Mouse (Mus musculus) midbrain, embryonic 11.5 days (tissue): ENCODE results near the gene Fchsd2. TPM values are rescaled to one million over a fixed set of nuclear protein-coding genes. Genes with fewer than 3 reads are reported as not detected.

Experiments used
- ATAC-seq: fragments of 200-750 bp; cut with Nextera tagmentation; 2 replicates; pipeline ENCODE4 v1.8.0; 2017; ENCODE audit warnings: moderate TSS enrichment, moderate library complexity; ENCODE audit not compliant: low FRiP score
- DNase-seq: peaks from one replicate; pipeline ENCODE4 v3.0.0; 2015; ENCODE audit warnings: low spot score; ENCODE audit errors: missing footprints
- H3K27ac ChIP-seq: fragments of 300-500 bp; sonication (generic); 2 replicates; pipeline ENCODE4 v1.5.1; 2014; ENCODE audit warnings: low read depth, low read length
- H3K27me3 ChIP-seq: fragments of 300-500 bp; sonication (generic); 2 replicates; pipeline ENCODE4 v1.6.1; 2014; ENCODE audit warnings: mild to moderate bottlenecking, low read length, moderate library complexity, mixed read lengths; ENCODE audit not compliant: control insufficient read depth, insufficient read depth
- H3K36me3 ChIP-seq: fragments of 300-500 bp; sonication (generic); 2 replicates; pipeline ENCODE4 v1.6.1; 2014; ENCODE audit warnings: mild to moderate bottlenecking, low read length, moderate library complexity, mixed read lengths; ENCODE audit not compliant: control insufficient read depth, insufficient read depth
- H3K4me1 ChIP-seq: fragments of 300-500 bp; sonication (generic); 2 replicates; pipeline ENCODE4 v1.6.1; 2014; ENCODE audit warnings: low read length; ENCODE audit not compliant: control insufficient read depth, insufficient read depth
- H3K4me2 ChIP-seq: fragments of 300-500 bp; sonication (generic); 2 replicates; pipeline ENCODE4 v1.6.1; 2014; ENCODE audit warnings: mild to moderate bottlenecking, moderate library complexity
- H3K4me3 ChIP-seq: fragments of 300-500 bp; sonication (generic); 2 replicates; pipeline ENCODE4 v1.5.1; 2014; ENCODE audit warnings: low read depth, low read length
- H3K9ac ChIP-seq: fragments of 300-500 bp; sonication (generic); 2 replicates; pipeline ENCODE4 v1.6.1; 2014; ENCODE audit warnings: low read length
- H3K9me3 ChIP-seq: fragments of 300-500 bp; sonication (generic); 2 replicates; pipeline ENCODE4 v1.6.1; 2016; ENCODE audit warnings: low read length; ENCODE audit not compliant: control insufficient read depth
- WGBS: fragments of 180-500 bp; shearing (Covaris S2); extraction: QIAGEN DNeasy Blood & Tissue Kit; methylation state at CpG from one replicate; pipeline ENCODE4 v1.1.7; 2014; 5-methylcytosine and 5-hydroxymethylcytosine counted together
- polyA plus RNA-seq: library from polyadenylated mRNA; unstranded; fragments of >200 nt; fragmentation: Nextera tagmentation; extraction: Ambion mirVana; gene quantifications from 2 replicates; pipeline ENCODE4 v1.2.1, GENCODE M21; 2014

Gene Fchsd2
- polyA plus RNA-seq, 1 experiment from 2014 or later: 24.8 TPM

- peaks cover 20% of the 10 kb centered on the region for H3K27me3 ChIP-seq
- ATAC-seq (no peak), DNase-seq (peak; percentile 77)
- H3K4me2 ChIP-seq: no peak overlapping the region
- 66% methylated on average over 6 of the region's 6 CpGs for WGBS
- H3K36me3 ChIP-seq: no peaks in the 10 kb centered on the region
- no peaks in the 10 kb centered on the region; the same call in 1 of the 2 replicates for H3K4me1 ChIP-seq
- no peak overlapping the region for H3K9ac ChIP-seq
- H3K9me3 ChIP-seq: no peaks in the 10 kb centered on the region
- H3K4me3 ChIP-seq: no peak overlapping the region
- H3K27ac ChIP-seq: no peak overlapping the region
Measured at GRCm38 (mm10) chr7:101324142-101324962, 231.7 kb downstream of the Fchsd2 start.

GRCm38 (mm10) chr7:101326006-101326405 is 233.3 kb downstream of the Fchsd2 start:
- Histone ChIP-seq H3K9ac (no peak overlapping the region), H3K4me1 (no peaks in the 10 kb centered on the region; the same call in 1 of the 2 replicates), H3K36me3 (no peaks in the 10 kb centered on the region), H3K9me3 (no peaks in the 10 kb centered on the region), H3K27ac (no peak overlapping the region), H3K4me2 (no peak overlapping the region), H3K27me3 (peaks cover 13% of the 10 kb centered on the region), H3K4me3 (no peak overlapping the region)
- 78% methylated on average over 5 of the region's 5 CpGs for WGBS
- DNase-seq: peak; percentile 10
- no peak for ATAC-seq

GRCm38 (mm10) chr7:101327263-101327662 is 234.6 kb downstream of the Fchsd2 start:
- ATAC-seq (no peak), DNase-seq (no peak)
- H3K27me3 ChIP-seq: peaks cover 4% of the 10 kb centered on the region; the same call in 1 of the 2 replicates
- H3K9ac ChIP-seq: no peak overlapping the region
- WGBS: 68% methylated on average over 5 of the region's 5 CpGs
- no peaks in the 10 kb centered on the region for H3K4me1 ChIP-seq
- H3K4me3 ChIP-seq: no peak overlapping the region
- no peaks in the 10 kb centered on the region for H3K36me3 ChIP-seq
- no peak overlapping the region for H3K4me2 ChIP-seq
- H3K27ac ChIP-seq: no peak overlapping the region
- H3K9me3 ChIP-seq: no peaks in the 10 kb centered on the region

GRCm38 (mm10) chr7:101327786-101328185 is 235.1 kb downstream of the Fchsd2 start:
- WGBS: 87% methylated on average over 2 of the region's 2 CpGs
- H3K9ac ChIP-seq: no peak overlapping the region
- no peak overlapping the region for H3K4me2 ChIP-seq
- DNase-seq (peak; percentile 68), ATAC-seq (no peak)
- H3K9me3 ChIP-seq: no peaks in the 10 kb centered on the region
- no peak overlapping the region for H3K27ac ChIP-seq
- no peaks in the 10 kb centered on the region for H3K4me1 ChIP-seq
- no peaks in the 10 kb centered on the region for H3K36me3 ChIP-seq
- H3K4me3 ChIP-seq: no peak overlapping the region
- H3K27me3 ChIP-seq: peaks cover 2% of the 10 kb centered on the region; the same call in 1 of the 2 replicates

GRCm38 (mm10) chr7:101328621-101329158 is 236.0 kb downstream of the Fchsd2 start:
- H3K36me3 ChIP-seq: no peaks in the 10 kb centered on the region
- H3K4me1 ChIP-seq: no peaks in the 10 kb centered on the region
- no peak overlapping the region; the same call in 1 of the 2 replicates for H3K9ac ChIP-seq
- H3K27me3 ChIP-seq: no peaks in the 10 kb centered on the region
- H3K27ac ChIP-seq: no peak overlapping the region
- H3K4me2 ChIP-seq: no peak overlapping the region
- 72% methylated on average over 4 of the region's 4 CpGs for WGBS
- no peaks in the 10 kb centered on the region for H3K9me3 ChIP-seq
- no peak for DNase-seq
- no peak overlapping the region for H3K4me3 ChIP-seq
- no peak for ATAC-seq

GRCm38 (mm10) chr7:101329606-101330005 is 236.9 kb downstream of the Fchsd2 start:
- ATAC-seq: no peak
- Histone ChIP-seq H3K4me3 (no peak overlapping the region), H3K9me3 (no peaks in the 10 kb centered on the region), H3K4me1 (no peaks in the 10 kb centered on the region), H3K4me2 (no peak overlapping the region), H3K9ac (no peak overlapping the region), H3K27me3 (no peaks in the 10 kb centered on the region), H3K27ac (no peak overlapping the region), H3K36me3 (no peaks in the 10 kb centered on the region)
- no peak for DNase-seq
- WGBS: 86% methylated on average over 4 of the region's 4 CpGs

GRCm38 (mm10) chr7:101330074-101330840 is 237.6 kb downstream of the Fchsd2 start:
- Histone ChIP-seq H3K36me3 (no peaks in the 10 kb centered on the region), H3K4me3 (no peak overlapping the region), H3K4me2 (no peak overlapping the region), H3K4me1 (no peaks in the 10 kb centered on the region), H3K9me3 (no peaks in the 10 kb centered on the region), H3K9ac (no peak overlapping the region), H3K27me3 (no peaks in the 10 kb centered on the region), H3K27ac (no peak overlapping the region)
- ATAC-seq: no peak
- DNase-seq: peak; percentile 67
- 68% methylated on average over 10 of the region's 10 CpGs for WGBS

GRCm38 (mm10) chr7:101330841-101331173 is 238.1 kb downstream of the Fchsd2 start:
- DNase-seq (no peak), ATAC-seq (no peak)
- no peaks in the 10 kb centered on the region for H3K36me3 ChIP-seq
- no peak overlapping the region for H3K4me3 ChIP-seq
- no peak overlapping the region for H3K4me2 ChIP-seq
- no peaks in the 10 kb centered on the region for H3K4me1 ChIP-seq
- H3K27ac ChIP-seq: no peak overlapping the region
- H3K27me3 ChIP-seq: no peaks in the 10 kb centered on the region
- no peak overlapping the region for H3K9ac ChIP-seq
- H3K9me3 ChIP-seq: no peaks in the 10 kb centered on the region
- 83% methylated on average over 4 of the region's 4 CpGs for WGBS
